Mouse (Mus musculus): ENCODE measurements around the gene Clrn2.
"Not testable (repeated sequence)": the region's sequence is repeated elsewhere in the genome, so short reads cannot be mapped to it uniquely, and the experiment has no call there.

The Clrn2 gene

GRCm38 (mm10) chr5:45453451-45453850 is at the start of gene Clrn2:
Clrn2 (plus strand) TSS chr5:45453751.
- DNase-seq (ENCODE audit: low read depth), result no peak

- no peak for DNase-seq (ENCODE audit: low read depth)
These were observed 47.4 kb upstream of the Clrn2 start for GRCm38 (mm10) chr5:45406129-45406528.

- DNase-seq (ENCODE audit: low read depth), result no peak
These were observed 37.1 kb upstream of the Clrn2 start for GRCm38 (mm10) chr5:45416478-45416877.

GRCm38 (mm10) chr5:45417859-45418443 is 35.6 kb upstream of the Clrn2 start:
- DNase-seq (ENCODE audit: low read depth), result no peak

- no peak for DNase-seq (ENCODE audit: low read depth)
These were observed 33.5 kb upstream of the Clrn2 start for GRCm38 (mm10) chr5:45419841-45420638.

GRCm38 (mm10) chr5:45421881-45422844 is 31.4 kb upstream of the Clrn2 start:
- no peak for DNase-seq (ENCODE audit: low read depth)

GRCm38 (mm10) chr5:45424021-45424886 is 29.3 kb upstream of the Clrn2 start:
- peak; percentile 42 for DNase-seq (ENCODE audit: low read depth)

- DNase-seq (ENCODE audit: low read depth), result not testable (repeated sequence)
These were observed 27.8 kb upstream of the Clrn2 start for GRCm38 (mm10) chr5:45425771-45426170.

GRCm38 (mm10) chr5:45426416-45427034 is 27.0 kb upstream of the Clrn2 start:
- no peak for DNase-seq (ENCODE audit: low read depth)

- DNase-seq (ENCODE audit: low read depth), result no peak
These were observed 25.7 kb upstream of the Clrn2 start for GRCm38 (mm10) chr5:45427891-45428290.

- no peak for DNase-seq (ENCODE audit: low read depth)
These were observed 17.3 kb upstream of the Clrn2 start for GRCm38 (mm10) chr5:45435967-45436950.

- DNase-seq (ENCODE audit: low read depth), result no peak
These were observed 15.7 kb upstream of the Clrn2 start for GRCm38 (mm10) chr5:45437826-45438225.

- DNase-seq (ENCODE audit: low read depth), result no peak
These were observed 15.2 kb upstream of the Clrn2 start for GRCm38 (mm10) chr5:45438301-45438700.

- DNase-seq (ENCODE audit: low read depth), result no peak
These were observed 12.4 kb upstream of the Clrn2 start for GRCm38 (mm10) chr5:45441124-45441523.

GRCm38 (mm10) chr5:45441745-45442144 is 11.8 kb upstream of the Clrn2 start:
- no peak for DNase-seq (ENCODE audit: low read depth)

GRCm38 (mm10) chr5:45444130-45444832 is 9.3 kb upstream of the Clrn2 start:
- DNase-seq (ENCODE audit: low read depth), result no peak

- peak; percentile 7 for DNase-seq (ENCODE audit: low read depth)
These were observed 4.9 kb upstream of the Clrn2 start for GRCm38 (mm10) chr5:45448676-45449075.

GRCm38 (mm10) chr5:45449206-45449605 is 4.3 kb upstream of the Clrn2 start:
- no peak for DNase-seq (ENCODE audit: low read depth)

Measured in naive thymus-derived CD4-positive, alpha-beta T cell, adult 2 months (primary cell).